Mouse (Mus musculus) midbrain, embryonic 13.5 days (tissue): ENCODE measurements around the gene Gm8765. TPM values are rescaled to one million over a fixed set of nuclear protein-coding genes. Genes with fewer than 3 reads are reported as not detected.
"Not testable (repeated sequence)": the region's sequence is repeated elsewhere in the genome, so short reads cannot be mapped to it uniquely, and the experiment has no call there.

Source experiments
- ATAC-seq: fragments of 200-750 bp; cut with Nextera tagmentation; 2 replicates; pipeline ENCODE4 v1.8.0; 2017; ENCODE audit warnings: mild to moderate bottlenecking, moderate TSS enrichment, moderate library complexity
- H3K27ac ChIP-seq: fragments of 300-500 bp; sonication (generic); 2 replicates; pipeline ENCODE4 v1.5.1; 2015; ENCODE audit warnings: inconsistent platforms, mild to moderate bottlenecking, moderate library complexity
- H3K27me3 ChIP-seq: fragments of 300-500 bp; sonication (generic); 2 replicates; pipeline ENCODE4 v1.6.1; 2015; ENCODE audit warnings: mild to moderate bottlenecking, inconsistent platforms
- H3K36me3 ChIP-seq: fragments of 300-500 bp; sonication (generic); 2 replicates; pipeline ENCODE4 v1.6.1; 2015; ENCODE audit warnings: mild to moderate bottlenecking, inconsistent platforms
- H3K4me1 ChIP-seq: fragments of 300-500 bp; sonication (generic); replicated peaks from 2 replicates; pipeline ENCODE4 v1.6.1; 2015; ENCODE audit warnings: inconsistent platforms
- H3K4me2 ChIP-seq: fragments of 300-500 bp; sonication (generic); replicated peaks from 2 replicates; pipeline ENCODE4 v1.6.1; 2015; ENCODE audit warnings: moderate library complexity, mild to moderate bottlenecking, inconsistent platforms
- H3K4me3 ChIP-seq: fragments of 300-500 bp; sonication (generic); replicated peaks from 2 replicates; pipeline ENCODE4 v1.5.1; 2015; ENCODE audit warnings: mild to moderate bottlenecking, inconsistent platforms
- H3K9ac ChIP-seq: fragments of 300-500 bp; sonication (generic); replicated peaks from 2 replicates; pipeline ENCODE4 v1.6.1; 2015; ENCODE audit warnings: mild to moderate bottlenecking, inconsistent platforms
- H3K9me3 ChIP-seq: fragments of 300-500 bp; sonication (generic); 2 replicates; pipeline ENCODE4 v1.6.1; 2016; ENCODE audit warnings: mild to moderate bottlenecking, inconsistent platforms
- WGBS: fragments of 180-500 bp; shearing (Covaris S2); methylation state at CpG from one replicate; pipeline ENCODE4 v1.1.7; 2015; 5-methylcytosine and 5-hydroxymethylcytosine counted together
- microRNA-seq: library from miRNA; unstranded; fragments of <30 nt; microRNA quantifications from one replicate; pipeline ENCODE4, GENCODE M21; 2016
- polyA plus RNA-seq: library from polyadenylated mRNA; unstranded; fragments of >200 nt; fragmentation: Nextera tagmentation; extraction: Ambion mirVana; gene quantifications from 2 replicates; pipeline ENCODE4 v1.2.1, GENCODE M21; 2015

The Gm8765 gene
- not detected in 2 replicates for polyA plus RNA-seq

DNA sequence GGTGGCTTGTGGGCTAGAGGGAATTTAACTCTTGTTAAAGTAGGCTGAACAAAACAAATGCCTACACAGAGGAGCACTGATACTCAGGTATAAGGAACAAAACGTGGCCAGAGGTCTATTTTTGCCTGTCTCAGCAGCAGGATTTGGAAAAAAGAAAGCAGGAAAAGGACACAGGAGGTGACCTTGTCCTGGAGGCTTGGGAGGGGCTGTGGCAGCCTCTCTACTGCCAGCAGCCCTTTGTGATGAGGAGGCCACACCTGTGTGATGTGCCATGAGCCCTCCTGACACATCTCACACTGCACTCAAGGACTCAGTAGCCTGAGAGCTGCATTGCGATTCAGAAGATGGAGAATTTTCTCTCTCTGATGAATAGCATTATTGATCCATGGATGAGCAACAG lies at the start of gene Gm8765:
Gm8765 (plus strand) TSS at position 301 of the 400 bp plus-strand sequence.
- H3K27me3 ChIP-seq, H3K27ac ChIP-seq, H3K4me2 ChIP-seq, H3K36me3 ChIP-seq, H3K9ac ChIP-seq, ATAC-seq, H3K4me3 ChIP-seq, H3K4me1 ChIP-seq, H3K9me3 ChIP-seq: not testable (repeated sequence)
- 63% methylated on average over 2 of the region's 2 CpGs for WGBS

DNA sequence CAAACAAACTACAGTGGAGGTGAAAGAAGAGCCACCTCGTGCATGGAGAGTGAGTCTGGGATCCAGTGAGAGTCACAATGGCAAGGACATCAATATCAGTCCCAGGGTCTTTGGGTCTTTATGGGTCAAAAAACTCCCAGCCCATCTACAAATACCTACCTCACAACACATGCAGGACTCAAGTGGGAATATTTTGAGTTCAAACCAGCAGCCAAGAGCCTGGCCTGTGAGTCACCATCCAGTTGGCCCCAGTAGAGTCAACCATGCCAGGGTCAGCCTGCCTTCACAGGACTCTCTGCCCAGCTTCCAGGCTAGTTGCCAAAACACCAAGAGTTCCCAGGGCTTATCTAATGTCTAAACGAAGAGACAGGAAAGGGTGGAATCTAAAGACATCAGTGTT lies 49.3 kb upstream of the Gm8765 start:
- not testable (repeated sequence) for H3K36me3 ChIP-seq, H3K27ac ChIP-seq, H3K9ac ChIP-seq, H3K4me3 ChIP-seq, H3K9me3 ChIP-seq, H3K4me2 ChIP-seq, H3K4me1 ChIP-seq, ATAC-seq, H3K27me3 ChIP-seq
- 81% methylated on average over 2 of the region's 2 CpGs for WGBS

DNA sequence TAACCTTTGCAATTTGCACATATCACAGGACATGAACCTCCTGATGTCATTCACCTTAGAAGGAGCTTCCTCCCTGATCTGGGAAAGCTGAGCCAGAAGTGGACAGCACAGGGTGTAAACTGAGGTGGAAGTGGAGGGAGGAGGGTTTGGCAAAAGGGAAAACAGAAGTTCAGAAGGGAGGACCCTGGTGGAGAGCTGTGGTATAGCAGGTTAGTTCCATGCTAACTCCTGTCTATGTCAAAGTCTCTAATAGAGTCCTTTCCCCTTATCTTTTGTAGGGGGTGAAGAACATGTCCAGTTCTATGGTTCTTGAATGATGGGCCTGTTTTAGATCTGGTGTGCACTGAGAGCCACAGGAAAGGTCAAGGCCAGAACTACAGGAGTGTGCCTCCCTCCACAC lies 52.2 kb downstream of the Gm8765 start:
- not testable (repeated sequence) for H3K4me1 ChIP-seq, ATAC-seq, H3K36me3 ChIP-seq, H3K4me3 ChIP-seq, H3K9me3 ChIP-seq, H3K4me2 ChIP-seq, H3K27me3 ChIP-seq, H3K27ac ChIP-seq, H3K9ac ChIP-seq

DNA sequence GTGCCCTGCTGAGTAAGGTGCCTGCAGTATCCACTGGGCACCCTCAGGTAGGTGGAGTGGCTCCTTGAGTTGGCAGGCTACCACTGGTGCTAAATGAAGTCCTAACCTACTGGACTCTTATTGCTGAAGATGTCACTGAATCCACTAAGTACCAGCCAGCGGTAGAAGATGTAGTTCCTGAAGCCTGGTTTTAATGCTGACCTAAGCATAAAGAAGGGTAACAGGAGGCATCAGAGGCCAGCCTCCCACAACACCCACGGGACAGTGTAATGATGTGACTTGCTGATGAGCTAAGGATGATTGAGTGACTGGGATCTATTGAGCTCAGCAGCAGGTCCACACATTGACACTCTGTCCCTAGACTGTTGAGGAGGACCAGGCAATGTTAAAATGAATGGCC lies 53.6 kb downstream of the Gm8765 start:
- no peak for ATAC-seq
- Histone ChIP-seq H3K9me3 (no peaks in the 10 kb centered on the region), H3K9ac (no peak overlapping the region), H3K27me3 (no peaks in the 10 kb centered on the region), H3K4me2 (no peak overlapping the region), H3K27ac (no peak overlapping the region), H3K4me1 (no peaks in the 10 kb centered on the region), H3K36me3 (no peaks in the 10 kb centered on the region), H3K4me3 (no peak overlapping the region)
- WGBS = 91% methylated on average over 2 of the region's 2 CpGs

DNA sequence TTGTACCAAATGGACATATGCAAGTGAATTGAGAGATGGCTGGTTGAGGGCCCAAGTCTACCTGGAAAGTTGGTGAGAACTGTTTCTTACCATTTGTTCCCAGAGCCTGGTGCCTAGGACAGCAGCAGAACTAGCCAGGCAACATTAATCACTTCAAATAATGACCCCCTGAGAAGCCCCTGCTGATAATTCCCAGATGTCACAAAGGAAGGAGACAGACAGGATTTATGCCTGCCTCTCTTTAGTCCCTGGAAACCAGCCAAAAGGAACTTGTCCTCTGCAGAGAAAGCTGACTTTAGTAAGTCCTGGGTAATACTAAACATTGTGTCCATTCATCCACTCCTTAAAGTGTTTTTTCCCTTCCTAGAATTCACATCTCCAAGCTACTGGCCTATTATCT lies 54.8 kb downstream of the Gm8765 start:
- not testable (repeated sequence) for H3K27ac ChIP-seq, H3K9me3 ChIP-seq, ATAC-seq, H3K9ac ChIP-seq, H3K4me1 ChIP-seq, H3K27me3 ChIP-seq, H3K4me2 ChIP-seq, H3K36me3 ChIP-seq, H3K4me3 ChIP-seq

Small RNAs within 50 kb of the gene (microRNA-seq; reads per million reads assigned to microRNA genes)
- gene Gm23952 = not detected

Other genes starting within 250 kb of the Gm8765 start
- not detected in 2 replicates for gene Nutm2, start 231.0 kb upstream of the Gm8765 start, polyA plus RNA-seq
- not detected in 2 replicates for gene Gm904, start 55.1 kb upstream of the Gm8765 start, polyA plus RNA-seq